ENCODE assay signal across 27 mouse cellular contexts in the genomic region with DNA sequence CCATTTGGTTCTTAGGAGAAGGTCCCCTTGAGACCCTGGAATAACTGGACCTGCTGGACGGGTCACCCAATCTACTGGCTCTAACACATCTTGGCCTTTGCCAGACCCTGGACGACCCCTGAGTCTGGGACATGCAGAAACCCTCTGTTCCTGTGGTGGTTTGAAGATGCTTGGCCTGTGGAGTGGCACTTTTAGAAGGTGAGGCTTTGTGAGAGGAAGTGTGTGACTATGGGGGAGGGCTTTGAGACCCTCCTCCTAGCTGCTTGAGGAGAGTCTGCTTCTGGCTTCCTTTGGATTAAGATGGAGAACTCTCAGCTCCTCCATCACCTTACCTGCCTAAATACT.
DNase-seq lines count a peak whose midpoint lies in the region; ATAC-seq lines count a peak whose summit lies in the region.
"Had no signal": no experiment of that assay in that cellular context is flagged by ENCODE, and none has a peak within 500 bp of the region (broad histone marks: within the 10 kb centered on the region; RNA-seq: fewer than 3 reads in every experiment).

No protein-coding gene starts in this region.

- 92% methylated on average over 2 of the region's 2 CpGs for WGBS in midbrain, embryonic 11.5 days
- 91% methylated on average over 2 of the region's 2 CpGs for WGBS in midbrain, embryonic 10.5 days

- ATAC-seq in midbrain, embryonic 11.5 days (ENCODE audit: low FRiP score): no peak
- no peak for ATAC-seq in cerebellum, adult (ENCODE audit: insufficient number of reproducible peaks, low FRiP score, low TSS enrichment)
- ATAC-seq: activated CD4-positive, CD25-positive, alpha-beta regulatory T cell, adult 4 months; CD4-positive, CD25-positive, alpha-beta regulatory T cell, adult 4 months; forebrain, embryonic 14.5 days; forebrain, embryonic 16.5 days; Patski had no signal

- H3K27me3 ChIP-seq in midbrain, embryonic 11.5 days (ENCODE audit: control insufficient read depth, insufficient read depth, low read length): no peaks in the 10 kb centered on the region
- H3K27me3 ChIP-seq in midbrain, embryonic 10.5 days (ENCODE audit: low read depth, poor library complexity, severe bottlenecking): no peaks in the 10 kb centered on the region
- H3K27me3 ChIP-seq: CH12.LX; embryonic facial prominence, embryonic 13.5 days; embryonic facial prominence, embryonic 15.5 days; forebrain, embryonic 12.5 days; Patski had no signal

- no peak overlapping the region for H3K4me3 ChIP-seq in midbrain, embryonic 11.5 days (ENCODE audit: low read depth, low read length)
- H3K4me3 ChIP-seq in midbrain, embryonic 10.5 days: no peak overlapping the region
- H3K4me3 ChIP-seq: embryonic facial prominence, embryonic 13.5 days; embryonic facial prominence, embryonic 15.5 days; erythroblast, embryonic 14.5 days; forebrain, embryonic 10.5 days; forebrain, embryonic 12.5 days had no signal

- no peak overlapping the region for H3K9ac ChIP-seq in midbrain, embryonic 11.5 days (ENCODE audit: low read length)
- H3K9ac ChIP-seq: embryonic facial prominence, embryonic 13.5 days; embryonic facial prominence, embryonic 15.5 days; forebrain, embryonic 12.5 days had no signal

- no peak overlapping the region for H3K4me2 ChIP-seq in midbrain, embryonic 11.5 days
- H3K4me2 ChIP-seq: embryonic facial prominence, embryonic 13.5 days; embryonic facial prominence, embryonic 15.5 days; forebrain, embryonic 12.5 days had no signal

- no peaks in the 10 kb centered on the region for H3K9me3 ChIP-seq in midbrain, embryonic 11.5 days (ENCODE audit: control insufficient read depth, low read length)
- H3K9me3 ChIP-seq in midbrain, embryonic 10.5 days (replicated peaks): no peaks in the 10 kb centered on the region
- H3K9me3 ChIP-seq: embryonic facial prominence, embryonic 13.5 days; embryonic facial prominence, embryonic 15.5 days; forebrain, embryonic 10.5 days; forebrain, embryonic 12.5 days had no signal

- peak; percentile 61 for DNase-seq in heart, adult 11 months
- no peak for DNase-seq in heart, postnatal 36 days
- DNase-seq in midbrain, embryonic 11.5 days (ENCODE audit: low spot score, missing footprints): peak; percentile 53
- no peak for DNase-seq in midbrain, embryonic 10.5 days (ENCODE audit: low spot score)
- DNase-seq: adrenal gland, adult 8-10 months; adrenal gland, postnatal 14 days; adrenal gland, postnatal 36 days; cerebellum, adult 11 months; cerebellum, adult 18-20 months; cerebellum, adult 8-10 months; cerebellum, adult 9-11 months; cerebellum, postnatal 14 days; cerebellum, postnatal 36 days; embryo, embryonic 11 days had no signal

- H3K4me1 ChIP-seq in midbrain, embryonic 11.5 days (ENCODE audit: control insufficient read depth, insufficient read depth, low read length): no peaks in the 10 kb centered on the region
- H3K4me1 ChIP-seq in midbrain, embryonic 10.5 days: no peaks in the 10 kb centered on the region
- H3K4me1 ChIP-seq: embryonic facial prominence, embryonic 13.5 days; embryonic facial prominence, embryonic 15.5 days; forebrain, embryonic 10.5 days; forebrain, embryonic 12.5 days had no signal

- H3K36me3 ChIP-seq in midbrain, embryonic 11.5 days (ENCODE audit: control insufficient read depth, insufficient read depth, low read length): no peaks in the 10 kb centered on the region
- H3K36me3 ChIP-seq in midbrain, embryonic 10.5 days: no peaks in the 10 kb centered on the region
- H3K36me3 ChIP-seq: embryonic facial prominence, embryonic 13.5 days; embryonic facial prominence, embryonic 15.5 days; forebrain, embryonic 10.5 days; forebrain, embryonic 12.5 days; G1E had no signal

- intact Hi-C loops in heart, postnatal 36 days (cut with DNase I): no loop called here

- no peak overlapping the region for H3K27ac ChIP-seq in midbrain, embryonic 11.5 days (ENCODE audit: low read depth, low read length)
- no peak overlapping the region for H3K27ac ChIP-seq in midbrain, embryonic 10.5 days (replicated peaks)
- H3K27ac ChIP-seq: embryonic facial prominence, embryonic 13.5 days; embryonic facial prominence, embryonic 15.5 days; forebrain, embryonic 10.5 days; forebrain, embryonic 12.5 days had no signal

Comparison
In these comparisons a context has a peak if more than half of its experiments do, and no peak if none do; other contexts are left out.
1. DNase-seq: peak in heart, adult 11 months (single experiment) and midbrain, embryonic 11.5 days (single experiment); none in heart, postnatal 36 days (0 of 2) and midbrain, embryonic 10.5 days (single experiment).